Mouse (Mus musculus) layer of hippocampus, adult 9-11 months (tissue): ENCODE results near the gene Magel2.

Experiments
- DNase-seq: peaks from one replicate; pipeline ENCODE4 v3.0.0; 2022

The Magel2 gene

DNA sequence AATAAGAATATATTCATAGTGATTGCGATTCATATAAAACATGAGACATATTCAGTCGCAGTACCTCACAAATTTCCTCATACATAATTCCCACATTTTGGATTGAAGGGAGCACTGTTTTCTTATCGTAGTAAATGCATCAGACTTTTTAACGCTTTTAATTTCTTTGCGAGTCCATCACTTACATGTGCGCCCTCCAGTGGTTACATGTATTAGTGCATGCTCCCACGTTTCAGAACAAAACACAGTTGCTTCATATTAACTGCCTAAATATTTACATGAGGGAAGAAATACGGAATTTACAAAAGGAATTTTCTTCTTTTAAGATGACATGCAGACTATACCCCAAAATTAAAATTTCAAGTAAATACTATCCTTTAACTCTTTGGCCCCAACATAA lies 51.5 kb downstream of the Magel2 start:
- no peak for DNase-seq
